Mouse (Mus musculus) cerebellum, adult 9-10 months (tissue): ENCODE measurements around the gene Apol11b.
"Not testable (repeated sequence)": the region's sequence is repeated elsewhere in the genome, so short reads cannot be mapped to it uniquely, and the experiment has no call there.

ENCODE experiments used
- DNase-seq: peaks from one replicate; pipeline ENCODE4 v3.0.0; 2022

Gene Apol11b

DNA sequence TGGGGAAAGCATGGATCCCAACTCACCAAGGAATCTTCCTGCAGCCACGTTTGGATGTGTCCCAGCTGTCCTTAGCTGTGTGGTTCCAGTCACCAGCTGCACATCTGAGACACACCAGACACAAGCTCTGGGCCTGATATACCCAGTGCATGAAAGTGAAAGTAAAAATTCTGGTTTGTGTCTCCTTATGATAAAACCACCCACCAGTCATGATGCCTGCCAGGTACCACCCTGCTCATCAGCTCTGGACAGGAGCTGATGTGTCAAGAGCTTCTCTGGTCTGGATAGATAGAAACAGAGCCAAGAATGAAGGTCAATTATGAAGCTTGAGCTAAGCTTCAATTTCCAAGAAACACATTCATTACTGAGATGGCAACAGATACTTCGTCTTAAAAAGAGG is at the start of gene Apol11b:
TSS of gene Apol11b (minus strand) at position 111 of the 400 bp plus-strand sequence.
- not testable (repeated sequence) for DNase-seq

DNA sequence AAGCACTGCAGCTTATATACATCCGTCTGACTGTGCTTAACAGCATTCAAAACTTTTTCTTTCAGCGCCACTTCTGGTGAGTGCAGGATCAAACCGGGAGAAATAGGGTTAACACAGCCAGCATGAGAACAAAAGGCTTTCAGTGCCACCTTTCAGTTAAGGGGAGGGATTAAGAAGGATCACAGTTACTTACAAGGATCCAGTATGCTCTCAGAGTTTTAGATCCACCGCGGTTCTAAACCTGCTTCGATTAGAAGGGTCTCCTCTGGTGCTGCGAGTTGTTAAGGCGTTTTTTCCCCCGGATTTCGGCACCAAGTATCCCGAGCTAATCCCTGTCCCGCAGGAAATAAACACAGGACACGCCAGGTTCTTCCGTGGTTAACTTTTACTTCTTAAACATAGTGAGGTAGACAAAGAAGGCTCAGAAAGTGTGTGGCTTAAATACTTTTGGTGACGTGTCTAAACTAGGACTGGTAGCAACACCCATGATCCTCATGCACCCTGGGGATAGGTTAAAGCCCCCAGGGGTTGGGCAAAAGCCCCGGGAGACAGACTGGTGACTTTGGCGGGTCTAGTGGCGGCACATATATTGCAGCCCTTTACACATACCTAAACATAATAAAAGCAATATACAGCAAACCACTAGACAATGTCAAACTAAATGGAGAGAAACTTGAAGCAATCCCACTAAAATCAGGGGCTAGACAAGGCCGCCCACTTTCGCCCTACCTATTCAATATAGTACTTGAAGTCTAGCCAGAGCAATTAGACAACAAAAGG is 48.6 kb upstream of the Apol11b start:
- DNase-seq: not testable (repeated sequence)

DNA sequence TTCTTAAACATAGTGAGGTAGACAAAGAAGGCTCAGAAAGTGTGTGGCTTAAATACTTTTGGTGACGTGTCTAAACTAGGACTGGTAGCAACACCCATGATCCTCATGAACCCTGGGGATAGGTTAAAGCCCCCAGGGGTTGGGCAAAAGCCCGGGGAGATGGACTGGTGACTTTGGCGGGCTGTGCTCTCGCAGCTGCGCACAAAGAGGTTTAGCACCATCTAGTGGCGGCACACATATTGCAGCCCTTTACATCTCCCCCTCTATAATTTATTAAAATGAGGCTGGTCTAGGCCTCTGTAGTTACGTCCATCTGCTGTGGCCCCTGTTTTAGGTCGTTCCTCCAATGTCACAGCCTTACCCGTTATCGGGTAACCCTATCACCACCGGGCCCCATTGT is 40.9 kb upstream of the Apol11b start:
- DNase-seq: peak; percentile 9

DNA sequence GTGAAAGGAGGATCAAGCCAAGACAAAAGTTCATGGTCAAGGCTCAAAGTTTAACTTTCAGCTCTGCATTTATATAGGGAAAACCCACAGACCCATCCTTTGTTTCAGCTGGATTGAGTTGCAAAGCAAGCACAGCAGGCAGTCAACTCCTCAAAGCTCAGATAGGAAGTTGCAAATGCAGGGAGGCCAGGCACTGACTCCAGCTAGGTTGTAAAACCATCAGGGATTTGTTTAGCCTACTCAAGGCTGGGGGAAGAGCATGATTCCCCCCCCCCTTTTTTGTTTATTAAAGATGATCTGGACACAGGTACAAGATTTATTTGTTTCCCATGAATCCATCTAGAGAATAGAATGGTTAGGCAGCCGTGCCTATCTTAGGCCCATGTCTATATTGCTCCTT is 31.0 kb upstream of the Apol11b start:
- DNase-seq: not testable (repeated sequence)

DNA sequence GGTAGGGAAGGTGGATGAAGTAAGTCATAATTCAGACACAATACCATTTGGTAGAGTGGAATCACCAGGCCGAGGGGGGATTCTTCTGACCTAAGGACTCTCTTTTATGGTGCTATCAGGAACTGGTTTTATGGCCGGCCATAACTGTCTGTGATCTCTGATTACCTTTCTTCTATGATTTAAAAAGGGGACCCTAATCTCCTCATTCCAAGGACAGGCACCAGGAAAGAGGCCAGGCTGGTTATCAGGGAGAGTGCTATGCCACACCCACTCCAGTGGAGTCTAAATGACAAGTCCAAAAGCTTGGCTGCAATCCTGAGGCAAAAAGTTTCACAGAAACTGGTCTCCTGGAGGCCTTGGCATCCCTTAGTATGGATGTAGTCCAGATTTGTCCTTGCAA is 18.8 kb upstream of the Apol11b start:
- not testable (repeated sequence) for DNase-seq

DNA sequence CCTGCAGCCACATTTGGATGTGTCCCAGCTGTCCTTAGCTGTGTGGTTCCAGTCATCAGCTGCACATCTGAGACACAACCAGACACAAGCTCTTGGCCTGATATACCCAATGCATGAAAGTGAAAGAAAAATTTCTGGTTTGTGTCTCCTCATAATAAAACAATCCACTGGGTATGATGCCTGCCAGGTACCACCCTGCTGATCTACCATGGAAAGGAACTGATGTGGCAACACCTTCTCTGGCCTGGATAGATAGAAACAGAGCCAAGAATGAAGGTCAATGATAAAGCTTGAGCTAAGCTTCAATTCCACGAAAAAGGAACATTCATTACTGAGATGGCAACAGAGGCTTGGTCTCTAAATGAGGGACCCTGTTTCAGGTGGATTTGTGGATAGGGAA is 16.7 kb upstream of the Apol11b start:
- not testable (repeated sequence) for DNase-seq

DNA sequence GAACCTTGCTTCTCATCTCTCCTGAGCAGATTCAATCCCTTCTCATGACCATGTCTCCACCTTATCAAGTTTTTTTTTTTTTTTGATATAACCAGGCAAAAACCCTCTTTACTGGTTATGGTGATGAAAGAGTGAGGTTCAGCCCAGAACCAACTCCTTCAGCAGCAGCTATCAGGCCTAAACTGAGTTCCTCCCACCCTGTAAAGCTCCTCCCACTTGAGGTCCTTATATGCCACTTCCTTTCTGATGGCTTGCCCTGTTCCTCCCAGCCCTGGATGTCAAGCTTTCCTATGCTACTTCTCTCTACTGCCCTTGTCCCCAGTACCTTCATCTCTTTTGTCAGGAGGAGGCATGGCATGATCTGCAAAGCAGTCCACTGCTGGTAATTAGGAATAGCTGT is 8.1 kb upstream of the Apol11b start:
- DNase-seq: not testable (repeated sequence)

DNA sequence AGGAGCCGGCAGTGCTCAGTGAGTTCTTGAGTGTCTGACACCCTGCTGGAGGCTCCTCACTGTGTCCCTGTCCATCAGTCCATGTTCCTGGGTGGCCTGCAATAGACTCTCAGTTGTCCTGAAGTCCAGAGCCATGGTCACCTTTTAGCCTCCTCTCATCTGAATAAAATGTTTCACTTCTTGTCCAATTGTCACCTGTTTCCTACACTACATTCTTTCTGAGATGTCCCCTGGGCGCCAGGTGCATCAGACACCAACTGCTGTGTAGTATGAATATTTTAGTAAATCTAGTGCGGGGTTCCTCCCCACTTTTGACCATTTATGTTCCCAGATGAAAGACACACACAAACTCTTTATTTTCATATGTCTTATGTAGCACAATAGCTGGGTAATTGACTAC is 13.3 kb downstream of the Apol11b start:
- not testable (repeated sequence) for DNase-seq

DNA sequence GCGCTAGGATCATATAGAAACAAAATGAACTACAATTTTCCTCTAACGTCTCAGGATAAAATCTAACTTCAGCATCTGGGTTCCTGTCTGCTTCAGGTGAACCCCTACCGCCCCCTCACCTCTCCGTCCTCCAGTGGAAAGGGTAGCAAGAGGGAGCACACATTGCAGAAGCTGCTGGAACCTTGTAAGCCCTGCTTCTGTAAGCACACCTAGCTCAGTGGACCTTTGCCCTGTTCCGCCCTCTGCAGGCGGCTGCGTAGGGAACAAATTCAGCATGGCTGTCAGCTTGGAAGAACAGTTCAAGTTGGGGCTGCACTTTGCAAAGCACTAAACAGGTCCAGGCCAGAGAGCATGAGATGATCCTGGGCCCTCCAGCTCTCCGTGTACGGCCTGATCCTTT is 14.4 kb downstream of the Apol11b start:
- not testable (repeated sequence) for DNase-seq

DNA sequence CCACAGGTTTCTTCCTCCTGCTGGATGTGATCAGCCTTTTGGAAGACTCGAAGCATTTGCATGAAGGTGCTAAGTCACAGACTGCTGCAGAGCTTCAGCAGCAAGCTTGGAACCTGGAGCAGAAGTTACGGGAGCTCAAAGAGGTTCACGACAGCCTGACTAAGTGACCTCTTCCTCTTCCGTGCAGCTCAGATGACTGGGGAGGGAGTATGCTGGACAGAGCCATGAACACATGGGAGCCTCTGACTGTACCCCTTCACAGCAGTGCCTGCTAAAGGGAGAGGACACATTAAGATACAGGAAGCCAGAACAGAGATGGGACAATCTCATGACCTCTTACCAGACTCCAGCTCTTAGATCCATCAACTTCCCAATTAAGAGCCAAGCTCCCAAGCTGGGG is 16.6 kb downstream of the Apol11b start:
- DNase-seq: not testable (repeated sequence)

DNA sequence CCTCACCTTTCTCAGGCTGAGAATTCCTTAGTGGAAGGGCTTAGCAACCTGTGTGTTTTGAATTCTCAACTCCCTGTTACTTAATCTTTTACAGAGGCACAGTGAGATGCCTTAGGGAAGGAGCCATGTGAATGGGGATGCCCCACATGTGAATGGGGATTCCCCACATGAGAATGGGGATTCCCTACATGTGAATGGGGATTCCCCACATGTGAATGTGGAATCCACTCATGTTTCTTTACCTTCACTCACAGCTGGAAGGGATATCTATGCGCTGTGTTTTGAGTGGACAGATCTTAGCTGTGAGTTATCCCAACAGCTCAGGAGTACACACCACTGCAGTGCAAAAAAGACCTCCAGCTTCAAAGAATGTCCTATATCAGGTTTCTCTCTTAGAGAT is 18.4 kb downstream of the Apol11b start:
- no peak for DNase-seq

DNA sequence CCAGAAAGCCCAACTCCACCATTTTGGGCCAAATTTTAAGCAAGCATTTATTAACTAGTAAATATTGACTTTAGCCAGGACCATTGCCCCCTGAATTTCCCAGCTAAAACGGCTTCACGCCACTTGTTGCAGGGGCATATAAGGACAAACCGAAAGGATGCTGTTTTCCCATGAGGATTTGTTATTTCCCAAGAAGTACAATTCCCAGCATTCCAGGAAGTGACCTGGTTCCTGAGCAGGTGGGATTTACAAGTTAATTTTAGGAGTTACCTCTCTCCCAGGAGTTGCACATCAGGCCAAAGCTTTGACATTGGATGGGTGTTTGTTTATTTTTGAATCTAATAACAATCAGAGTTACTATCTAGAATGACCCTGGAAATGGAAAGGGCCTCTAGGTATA is 37.0 kb downstream of the Apol11b start:
- no peak for DNase-seq

DNA sequence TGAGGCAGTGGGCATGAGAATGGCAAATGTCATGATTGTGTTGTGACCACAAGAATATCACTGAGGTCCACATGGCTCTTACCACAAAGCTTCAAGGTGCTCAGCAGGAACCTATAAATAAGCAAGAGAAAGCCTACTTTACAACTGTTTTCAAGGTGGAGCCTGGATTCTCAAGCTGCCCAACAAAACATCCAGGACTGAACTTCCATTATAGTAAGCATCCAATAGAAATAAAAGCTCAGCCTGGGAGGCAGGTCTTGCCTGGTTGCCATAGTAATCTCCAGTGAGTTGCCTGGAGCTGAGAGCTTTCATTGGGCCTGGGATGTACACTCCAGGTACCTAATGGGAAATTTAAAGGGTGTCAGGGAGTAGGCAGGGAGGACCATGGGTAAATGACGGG is 44.1 kb downstream of the Apol11b start, which contains the start of gene Gm36245:
TSS of gene Gm36245 (plus strand) at position 301 of the 400 bp plus-strand sequence.
- DNase-seq: no peak

DNA sequence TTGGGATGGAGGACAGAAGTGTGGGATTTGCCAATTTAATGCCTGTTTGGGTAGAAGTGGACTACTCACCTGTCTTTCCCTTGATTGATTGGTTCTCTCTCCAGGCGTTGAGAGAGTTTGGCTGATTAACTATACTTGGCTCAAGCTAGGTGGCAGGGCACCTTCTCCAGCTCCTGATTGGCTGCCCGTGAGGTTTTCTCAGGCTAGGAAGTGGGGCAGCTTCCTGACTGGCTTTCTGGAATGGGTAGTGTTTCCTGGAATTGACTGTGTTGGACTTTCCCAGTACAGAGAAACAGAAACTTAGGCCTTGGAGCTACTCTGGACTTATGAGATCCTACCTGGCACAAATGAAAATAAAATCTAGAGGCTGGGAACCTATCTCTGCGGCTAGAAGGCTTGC is 44.7 kb downstream of the Apol11b start:
- DNase-seq: no peak

DNA sequence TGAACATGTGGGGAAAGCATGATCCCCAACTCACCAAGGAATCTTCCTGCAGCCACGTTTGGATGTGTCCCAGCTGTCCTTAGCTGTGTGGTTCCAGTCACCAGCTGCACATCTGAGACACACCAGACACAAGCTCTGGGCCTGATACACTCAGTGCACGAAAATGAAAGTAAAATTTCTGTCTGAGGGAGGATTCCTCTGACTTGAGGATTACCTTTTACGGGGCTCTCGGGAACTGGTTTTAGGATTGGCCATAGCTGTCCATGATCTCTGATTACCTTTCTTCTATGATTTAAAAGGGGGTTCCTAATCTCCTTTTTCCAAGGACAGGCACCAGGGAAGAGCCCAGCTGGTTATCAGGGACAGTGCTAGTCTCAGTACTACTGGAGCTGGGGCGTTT is 47.1 kb downstream of the Apol11b start, which contains the start of gene Apol10b:
TSS of gene Apol10b (minus strand) at position 165 of the 400 bp plus-strand sequence.
- DNase-seq: no peak

DNA sequence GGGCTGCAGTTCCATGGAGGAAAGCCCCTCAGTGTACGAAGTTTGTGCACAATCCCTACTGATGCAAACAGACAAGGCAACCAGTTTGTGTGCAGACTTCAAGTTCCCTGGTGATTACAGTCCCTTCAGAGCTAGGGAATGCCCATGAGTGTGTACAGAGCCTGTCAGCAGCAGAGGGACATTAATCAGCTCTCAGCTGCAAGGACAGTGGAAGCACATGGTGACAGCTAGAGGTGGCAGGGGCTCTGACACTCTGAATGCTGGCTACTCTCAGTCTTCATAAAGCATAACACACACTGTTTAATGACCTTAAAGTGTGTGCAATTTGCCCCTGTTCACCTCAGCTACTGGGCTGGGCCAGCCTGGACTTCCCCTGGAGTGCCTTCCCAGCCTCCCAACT is 49.5 kb downstream of the Apol11b start:
- DNase-seq: no peak

DNA sequence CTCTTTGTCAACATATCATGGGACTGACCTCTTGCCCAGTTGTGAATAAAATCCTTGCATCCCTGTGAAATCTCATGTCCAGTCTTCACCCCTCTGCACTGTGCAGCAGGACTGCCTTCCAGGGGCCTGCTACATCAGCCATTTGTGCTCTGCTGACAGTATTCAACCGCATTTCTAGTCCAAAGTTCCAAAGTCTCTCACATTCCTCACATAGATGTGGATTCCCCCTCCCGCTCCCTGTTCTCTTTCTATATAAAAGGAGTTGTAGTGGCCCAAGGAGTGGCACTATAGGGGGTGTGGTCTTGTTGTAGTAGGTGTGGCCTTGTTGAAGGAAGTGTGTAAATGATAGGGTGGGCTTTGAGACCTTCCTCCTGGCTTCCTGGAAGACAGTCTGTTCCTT is 52.2 kb downstream of the Apol11b start:
- no peak for DNase-seq

DNA sequence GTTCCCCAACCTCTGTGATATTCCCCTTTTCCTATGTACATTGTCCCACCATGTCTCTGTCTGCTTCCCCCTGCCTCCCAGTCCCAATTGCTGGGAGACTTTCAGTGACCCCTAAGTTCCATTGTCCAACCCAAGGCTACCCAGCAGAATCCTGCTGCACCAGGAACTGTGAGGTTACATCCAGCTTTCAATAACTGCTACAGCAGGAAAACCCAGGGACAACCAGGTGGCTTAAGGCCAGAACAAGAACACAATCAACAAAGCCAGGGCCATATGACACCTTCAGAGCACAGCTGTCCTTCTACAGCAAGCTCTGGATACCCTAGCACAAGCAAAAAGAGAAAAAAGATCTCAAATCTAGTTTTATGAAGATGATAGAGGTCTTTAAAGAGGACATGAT is 54.1 kb downstream of the Apol11b start:
- DNase-seq: no peak

DNA sequence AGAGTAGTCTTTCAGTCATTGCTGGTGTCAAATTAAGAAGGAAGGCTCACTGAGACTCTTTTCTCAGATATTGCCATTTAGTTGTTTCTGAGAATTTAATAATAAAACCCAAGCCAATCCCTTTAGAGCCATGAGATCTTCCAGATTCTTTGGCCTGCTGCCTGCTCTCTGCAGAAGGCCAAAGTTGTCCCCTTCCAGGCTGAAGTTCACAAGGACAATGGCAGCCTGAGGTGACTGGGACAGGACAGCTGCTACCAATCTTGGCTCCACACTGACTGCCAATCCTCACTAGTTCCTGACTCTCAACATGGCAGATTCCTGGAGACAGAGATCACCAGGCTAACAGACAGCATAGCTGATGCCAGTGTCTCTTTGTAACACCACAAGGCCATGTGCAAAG is 56.1 kb downstream of the Apol11b start:
- peak; percentile 0 for DNase-seq
